Mouse (Mus musculus) monocyte, adult 5-6 weeks (primary cell): ENCODE results near the gene Kxd1. TPM values are rescaled to one million over a fixed set of nuclear protein-coding genes. Genes with fewer than 3 reads are reported as not detected.

Experiments used
- ATAC-seq: fragments of 153-309, 156-312 bp; replicated peaks from 2 replicates; pipeline ENCODE4 v1.8.0; 2017; ENCODE audit warnings: mild to moderate bottlenecking; ENCODE audit not compliant: low TSS enrichment, insufficient number of reproducible peaks, severe bottlenecking, poor library complexity, low FRiP score
- total RNA-seq: library from RNA; stranded (forward); fragments of 200-1000, 200-491, 200-594 nt; gene quantifications from 3 replicates; pipeline ENCODE4 v1.2.3, GENCODE M21; 2017

Kxd1 gene
- total RNA-seq, 1 experiment from 2014 or later: 67.0 TPM

DNA sequence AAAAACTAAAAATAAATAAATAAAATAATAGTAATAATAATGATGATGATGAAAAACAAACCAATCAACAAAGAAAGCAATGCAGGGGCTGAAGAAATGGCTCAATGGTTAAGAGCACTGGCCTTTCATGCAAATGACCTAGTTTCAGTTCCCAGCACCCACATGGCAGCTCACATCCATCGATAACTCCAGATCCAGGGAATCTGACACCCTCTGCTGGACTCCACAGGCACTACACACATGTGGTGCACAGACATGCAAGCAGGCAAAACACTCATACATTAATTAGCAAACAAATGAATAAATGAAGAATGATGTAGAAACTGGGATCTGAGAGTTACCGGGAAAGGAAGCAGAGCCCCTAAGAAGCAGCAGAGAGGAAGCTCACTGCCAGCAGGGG lies 68.1 kb downstream of the Kxd1 start:
- ATAC-seq: no peak

- no peak; the same call in 1 of the 2 replicates for ATAC-seq
Measured at GRCm38 (mm10) chr8:70458462-70458861, 69.3 kb downstream of the Kxd1 start.

Other genes starting within 250 kb of the Kxd1 start
- gene Homer3, start 245.1 kb downstream of the Kxd1 start, total RNA-seq: 2.0 to 3.7 TPM (median 3.4 TPM) in 3 replicates
- 74.6 to 94.0 TPM (median 75.3 TPM) in 3 replicates for gene Ddx49, start 225.5 kb downstream of the Kxd1 start, total RNA-seq
- gene Cope, start 225.4 kb downstream of the Kxd1 start, total RNA-seq: 79.7 to 131 TPM (median 108 TPM) in 3 replicates
- not detected in 3 replicates for gene Cers1, start 212.2 kb downstream of the Kxd1 start, total RNA-seq
- gene Gdf1, start 198.1 kb downstream of the Kxd1 start, total RNA-seq: not detected in 3 replicates
- gene Upf1, start 174.7 kb downstream of the Kxd1 start, total RNA-seq: 21.5 to 44.5 TPM (median 27.6 TPM) in 3 replicates
- 0.11 to 4.1 TPM (median 0.19 TPM) in 3 replicates for gene Comp, start 154.4 kb downstream of the Kxd1 start, total RNA-seq
- gene Crtc1, start 88.4 kb downstream of the Kxd1 start, total RNA-seq: 1.8 to 7.0 TPM (median 6.5 TPM) in 3 replicates
- 3.3 to 8.3 TPM (median 3.4 TPM) in 3 replicates for gene Klhl26, start 51.0 kb downstream of the Kxd1 start, total RNA-seq
- not detected in 3 replicates for gene Tmem59l, start 40.6 kb downstream of the Kxd1 start, total RNA-seq
- gene Crlf1, start 34.8 kb downstream of the Kxd1 start, total RNA-seq: not detected in 3 replicates
- gene Rex1bd, start 21.2 kb downstream of the Kxd1 start, total RNA-seq: 16.6 to 32.7 TPM (median 26.1 TPM) in 3 replicates
- 1,178 to 1,886 TPM (median 1,315 TPM) in 3 replicates for gene Uba52, start 17.2 kb downstream of the Kxd1 start, total RNA-seq
- gene Fkbp8, start 232 bp downstream of the Kxd1 start, total RNA-seq: 147 to 174 TPM (median 173 TPM) in 3 replicates
- 13.9 to 16.9 TPM (median 15.1 TPM) in 3 replicates for gene Ell, start 11.5 kb upstream of the Kxd1 start, total RNA-seq
- gene Isyna1, start 66.4 kb upstream of the Kxd1 start, total RNA-seq: 9.3 to 16.3 TPM (median 15.3 TPM) in 3 replicates
- gene Ssbp4, start 80.9 kb upstream of the Kxd1 start, total RNA-seq: 83.1 to 151 TPM (median 94.1 TPM) in 3 replicates
- gene Lrrc25, start 88.2 kb upstream of the Kxd1 start, total RNA-seq: 28.5 to 42.6 TPM (median 42.2 TPM) in 3 replicates
- gene Gdf15, start 104.5 kb upstream of the Kxd1 start, total RNA-seq: 0.19 to 3.8 TPM in 2 of 3 replicates, not detected in the other
- gene Pgpep1, start 132.4 kb upstream of the Kxd1 start, total RNA-seq: 2.3 to 4.9 TPM (median 3.3 TPM) in 3 replicates
- 69.1 to 93.3 TPM (median 80.9 TPM) in 3 replicates for gene Lsm4, start 145.3 kb upstream of the Kxd1 start, total RNA-seq
- 131 to 182 TPM (median 168 TPM) in 3 replicates for gene Jund, start 171.0 kb upstream of the Kxd1 start, total RNA-seq
- gene Iqcn, start 175.5 kb upstream of the Kxd1 start, total RNA-seq: 0.67 to 0.78 TPM in 2 of 3 replicates, not detected in the other
- gene Gm3336, start 190.6 kb upstream of the Kxd1 start, total RNA-seq: not detected in 3 replicates
- gene Pde4c, start 195.8 kb upstream of the Kxd1 start, total RNA-seq: 0.10 to 0.19 TPM in 2 of 3 replicates, not detected in the other
- 0.85 to 5.4 TPM (median 2.5 TPM) in 3 replicates for gene Rab3a, start 226.7 kb upstream of the Kxd1 start, total RNA-seq
- 2.0 to 11.3 TPM (median 4.8 TPM) in 3 replicates for gene Mpv17l2, start 233.0 kb upstream of the Kxd1 start, total RNA-seq
- 5.5 to 12.7 TPM (median 10.3 TPM) in 3 replicates for gene Pik3r2, start 248.8 kb upstream of the Kxd1 start, total RNA-seq